Mouse (Mus musculus) heart, adult 2 months (tissue): ENCODE data around the gene Amigo1.

Experiments
- CTCF ChIP-seq: fragments of 200-600 bp; IDR thresholded peaks from 2 replicates; pipeline ENCODE4 v1.8.1; 2022; ENCODE audit warnings: antibody characterized with exemption, mild to moderate bottlenecking, moderate library complexity
- EP300 ChIP-seq: fragments of 200-500 bp; IDR thresholded peaks from 2 replicates; pipeline ENCODE4 v1.6.1; 2011; ENCODE audit warnings: low read depth, low read length, control low read depth; ENCODE audit not compliant: insufficient read depth
- POLR2A ChIP-seq: fragments of 200-500 bp; IDR thresholded peaks from 2 replicates; pipeline ENCODE4 v1.6.1; 2011; ENCODE audit warnings: mild to moderate bottlenecking, low read depth, low read length, control low read depth; ENCODE audit not compliant: insufficient read depth

- TF ChIP-seq CTCF (no peak), POLR2A (no peak), EP300 (no peak)
Observed at GRCm38 (mm10) chr3:108202506-108202905, 16.4 kb downstream of the Amigo1 start.
